Mouse (Mus musculus): ENCODE measurements around the gene Epha6.

GRCm38 (mm10) chr16:60257044-60257443, 348.3 kb downstream of the Epha6 start:
- TF ChIP-seq HCFC1 (IDR thresholded peaks at IDR 0.05; ENCODE audit: borderline replicate concordance, insufficient read depth, low read length), result no peak
- no peak for TF ChIP-seq MAFK (IDR thresholded peaks at IDR 0.05; ENCODE audit: insufficient read depth, low read depth, low read length)
- TF ChIP-seq ZNF384 (IDR thresholded peaks at IDR 0.05; ENCODE audit: low read depth, low read length), result no peak
- no peak for TF ChIP-seq ZC3H11A (IDR thresholded peaks at IDR 0.05; ENCODE audit: borderline replicate concordance, low read depth, low read length)
- no peak for TF ChIP-seq CHD2 (IDR thresholded peaks at IDR 0.05; ENCODE audit: low read depth, low read length)

Data from ES-E14 (cell line).